Mouse (Mus musculus): ENCODE results near the gene March5.
A peak's percentile ranks its signal among the peaks of the same experiment; 100 is the strongest.
"Not testable (repeated sequence)": the region's sequence is repeated elsewhere in the genome, so short reads cannot be mapped to it uniquely, and the experiment has no call there.

March5 gene

DNA sequence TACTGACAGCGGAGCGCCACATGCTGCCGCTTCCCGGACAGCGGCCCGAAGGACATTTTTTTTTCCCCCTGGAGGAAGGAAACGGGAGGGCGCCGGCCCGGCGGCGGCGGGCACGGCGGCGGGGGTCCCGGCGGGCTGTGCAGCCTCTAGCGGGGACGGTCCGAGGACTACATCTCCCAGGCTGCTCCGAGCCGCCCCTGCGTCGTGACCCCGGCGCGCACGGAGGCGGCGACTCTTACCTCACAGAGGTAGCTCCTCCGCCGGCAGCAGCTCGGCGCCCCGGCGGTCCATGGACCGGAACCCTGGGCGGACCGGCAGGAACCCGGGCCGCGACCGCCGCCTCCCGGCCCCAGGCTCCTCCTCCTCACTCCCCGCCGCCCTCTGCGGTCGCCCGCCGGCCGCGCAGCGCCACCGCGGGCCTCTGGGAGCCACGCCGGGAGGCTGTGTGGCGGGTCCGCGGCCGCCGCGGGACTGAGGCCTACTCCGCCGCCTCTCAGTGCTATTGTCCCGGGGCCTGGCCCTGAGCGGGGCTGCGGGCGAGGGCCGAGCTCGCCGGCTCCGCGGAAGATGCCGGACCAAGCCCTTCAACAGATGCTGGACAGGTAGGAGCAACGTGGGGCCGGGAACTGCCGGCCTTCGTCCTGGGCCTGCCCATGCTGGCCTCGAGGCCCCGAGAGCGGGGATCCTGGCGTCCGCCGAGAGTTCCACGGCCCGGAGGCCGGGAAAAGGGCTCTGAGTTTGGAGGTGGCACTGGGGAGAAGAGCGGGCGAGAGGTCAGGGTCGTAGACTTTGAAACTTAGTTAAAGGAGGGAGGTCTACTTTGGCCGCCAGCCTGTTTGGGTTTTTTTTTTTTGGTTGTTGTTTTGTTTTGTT, at the start of gene March5:
Gene March5, plus strand, starts transcription at position 241 of the 873 bp plus-strand sequence.
- DNase-seq (ENCODE audit: low spot score in 2 of 2) = peak; percentile 68 to 88

DNA sequence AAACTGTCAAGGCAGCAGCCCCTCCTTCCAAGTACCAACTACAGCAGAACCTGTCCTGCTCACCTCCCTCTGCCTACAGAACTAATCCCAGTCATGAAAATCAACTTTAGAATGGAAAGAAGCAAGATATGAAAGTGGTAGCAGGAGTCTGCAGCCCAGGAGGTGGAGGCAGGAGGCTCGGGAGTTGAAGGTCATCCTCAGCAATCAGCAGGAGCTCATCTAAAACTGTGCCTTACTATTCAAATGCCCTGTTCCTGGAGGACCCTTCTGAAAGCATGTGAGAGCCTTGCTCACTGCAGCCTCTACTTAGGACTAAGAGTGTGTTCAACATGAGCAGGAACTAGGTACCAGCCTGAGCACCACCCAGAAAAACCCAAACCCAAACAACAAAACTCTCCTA, 35.2 kb upstream of the March5 start:
- DNase-seq (ENCODE audit: low spot score in 2 of 2) = no peak

DNA sequence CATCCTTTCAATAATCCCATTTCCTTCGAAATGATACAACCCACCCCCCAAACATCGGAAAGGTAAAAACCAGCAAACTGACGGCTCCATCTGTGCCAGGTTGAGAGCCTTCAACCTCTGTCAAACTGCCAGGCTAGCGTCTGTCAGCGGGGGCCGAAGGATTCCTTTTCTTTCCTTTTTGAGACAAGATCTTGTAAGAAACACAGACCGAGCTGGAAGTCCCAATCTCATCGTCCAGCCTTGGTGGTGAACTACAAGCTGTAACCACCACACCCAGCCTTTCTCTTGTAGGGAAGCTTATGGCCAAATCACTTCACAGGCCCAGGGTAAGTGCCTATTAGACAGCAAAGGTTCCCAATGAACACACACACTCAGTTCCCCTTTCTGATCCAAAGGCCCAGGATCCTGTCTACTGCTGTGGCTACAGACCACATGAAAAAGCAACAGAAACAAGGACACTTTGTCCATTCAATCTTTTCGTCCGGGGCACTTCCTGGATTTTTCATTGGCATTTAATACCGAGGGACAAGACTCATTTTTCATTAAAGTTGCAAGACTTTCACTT, 34.7 kb upstream of the March5 start:
- DNase-seq (ENCODE audit: low spot score in 2 of 2) = peak in 1 of 2 experiments; percentile 16

DNA sequence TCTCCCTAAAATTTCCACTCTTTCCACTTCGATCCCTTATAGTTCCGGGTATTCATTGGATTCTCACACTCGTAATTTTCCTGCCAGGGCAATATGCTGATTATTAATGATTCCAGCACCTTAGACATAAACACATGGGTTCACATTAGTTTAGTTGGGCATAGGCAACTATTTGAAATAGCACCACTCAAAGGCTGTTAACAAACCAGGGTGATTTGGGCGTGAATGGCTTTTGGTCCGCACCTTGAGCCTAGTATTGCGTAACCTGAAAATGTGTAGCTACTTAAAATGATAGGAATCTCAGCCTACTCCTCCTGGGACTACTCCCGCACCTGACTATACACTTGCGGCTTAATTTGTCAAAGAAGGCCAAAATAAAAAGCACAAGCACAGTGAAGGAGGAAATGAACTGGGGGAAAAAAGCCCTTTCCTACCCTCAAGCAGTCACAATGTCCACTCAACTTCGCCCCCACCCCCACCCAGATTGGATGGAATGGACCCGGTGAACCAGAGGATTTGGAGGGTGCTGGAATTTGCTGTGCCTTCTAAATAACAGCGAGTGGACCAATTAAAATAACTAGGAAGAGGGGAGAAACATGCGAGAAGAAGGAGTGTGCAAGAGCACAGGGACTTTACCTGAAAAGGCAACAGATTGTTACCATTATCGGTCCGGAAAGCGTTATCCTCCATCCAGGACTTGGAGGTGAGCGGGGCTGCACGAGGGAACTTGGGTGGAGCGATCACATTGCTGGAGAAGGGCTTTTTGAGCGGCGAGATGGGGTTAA, 33.8 kb upstream of the March5 start:
- DNase-seq (ENCODE audit: low spot score in 2 of 2) = peak in 1 of 2 experiments; percentile 9

DNA sequence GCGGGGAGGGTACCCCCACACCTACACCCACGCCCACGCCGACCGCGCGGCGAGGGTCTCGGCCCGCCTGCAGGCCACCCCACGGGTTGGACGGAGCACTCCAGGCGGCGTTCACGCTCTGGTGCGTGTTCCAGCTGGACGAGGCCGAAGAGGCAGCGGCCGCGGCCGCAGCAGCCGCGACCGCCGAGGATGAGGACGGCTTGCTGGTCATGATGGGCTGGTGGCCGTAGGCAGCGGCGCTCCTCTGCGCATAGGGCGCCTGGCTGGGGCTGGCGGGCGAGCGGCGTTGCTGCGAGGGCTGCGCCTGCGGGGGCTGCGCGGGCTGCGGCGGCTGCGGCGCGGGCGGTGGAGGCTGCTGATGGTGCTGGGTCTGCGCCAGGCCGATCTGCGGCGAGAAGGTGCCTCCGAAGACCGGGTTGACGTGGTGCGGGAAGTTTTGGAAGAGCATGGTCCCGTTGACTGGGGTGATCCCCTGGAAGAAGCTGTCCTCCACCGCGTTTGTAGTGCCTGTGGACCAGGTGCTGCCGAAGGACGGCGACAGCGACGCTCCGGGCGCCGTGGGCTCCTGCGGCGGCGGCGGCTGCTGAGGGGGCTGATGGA, 33.1 kb upstream of the March5 start:
- peak in 1 of 2 experiments; percentile 51 for DNase-seq (ENCODE audit: low spot score in 2 of 2)

DNA sequence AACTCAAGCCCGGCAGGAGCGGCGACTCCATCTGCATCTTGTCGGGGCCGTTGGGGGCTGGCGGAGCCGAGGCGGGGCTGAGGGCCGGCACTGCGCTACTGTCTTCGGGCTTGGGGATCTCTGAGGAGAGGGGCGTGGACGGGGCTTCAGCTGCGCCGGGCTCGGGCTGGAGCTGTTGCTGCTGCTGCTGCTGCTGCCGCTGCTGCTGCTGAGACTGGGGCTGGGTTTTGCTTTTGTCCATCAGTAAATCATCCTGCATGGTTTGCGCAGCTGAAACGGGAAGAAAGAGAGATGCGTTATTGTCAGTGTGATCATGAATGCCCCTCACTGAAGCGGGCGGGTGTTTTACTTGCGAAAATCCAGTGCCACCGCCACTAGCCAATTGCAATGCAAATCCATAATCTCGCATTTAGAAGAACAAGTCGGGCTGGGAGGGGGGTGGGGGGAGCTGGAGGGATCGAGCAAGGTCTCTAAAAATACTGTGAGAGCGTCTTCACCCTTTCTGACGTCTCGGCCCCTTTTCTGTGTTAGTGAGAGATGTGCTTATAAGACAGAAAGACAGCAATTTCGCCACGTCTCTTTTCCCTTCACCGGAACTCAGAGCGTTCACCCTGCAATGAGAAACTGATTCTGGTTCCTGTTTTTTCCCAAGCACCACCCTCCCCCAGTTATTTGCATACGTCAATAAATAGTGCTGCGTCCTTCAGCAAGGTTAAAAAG, 32.5 kb upstream of the March5 start:
- peak; percentile 59 to 77 for DNase-seq (ENCODE audit: low spot score in 2 of 2)

DNA sequence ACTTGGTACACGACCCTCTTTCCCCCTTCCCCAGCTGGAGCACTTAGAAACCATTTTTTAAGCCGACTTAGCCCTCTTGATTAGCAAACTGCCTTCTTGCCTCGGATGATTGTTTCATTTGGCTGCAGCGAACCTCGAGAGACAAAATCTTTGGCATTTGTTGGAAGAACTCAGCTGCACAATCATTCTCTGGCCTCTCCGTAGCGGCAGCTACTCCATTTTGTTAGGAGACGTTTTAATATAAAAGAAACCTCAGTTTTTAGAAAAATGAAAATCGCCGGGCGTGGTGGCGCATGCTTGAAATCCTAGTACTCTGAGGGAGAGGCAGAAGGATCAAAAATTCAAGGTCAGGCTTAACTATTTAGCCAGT, 31.9 kb upstream of the March5 start:
- no peak for DNase-seq (ENCODE audit: low spot score in 2 of 2)

DNA sequence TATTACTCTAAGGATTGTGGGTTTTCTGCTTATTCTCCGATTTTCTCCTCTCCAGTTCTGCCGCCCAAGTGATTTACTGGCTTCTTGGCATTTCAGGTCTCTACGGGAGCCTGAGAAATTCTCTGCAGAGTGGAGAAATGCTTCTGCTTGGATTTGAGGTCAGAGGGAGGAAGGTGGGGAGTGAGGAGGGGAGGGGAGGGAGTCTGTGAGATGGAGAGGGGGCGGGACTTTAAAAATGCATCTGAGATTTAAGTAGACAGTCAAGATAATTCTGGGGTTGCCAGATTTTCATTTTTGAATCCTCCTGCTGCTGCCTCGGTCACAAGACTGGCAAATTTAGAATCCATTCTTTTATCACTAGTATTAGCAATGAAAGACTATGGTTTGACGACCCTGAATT, 31.4 kb upstream of the March5 start:
- peak; percentile 48 to 59 for DNase-seq (ENCODE audit: low spot score in 2 of 2)

DNA sequence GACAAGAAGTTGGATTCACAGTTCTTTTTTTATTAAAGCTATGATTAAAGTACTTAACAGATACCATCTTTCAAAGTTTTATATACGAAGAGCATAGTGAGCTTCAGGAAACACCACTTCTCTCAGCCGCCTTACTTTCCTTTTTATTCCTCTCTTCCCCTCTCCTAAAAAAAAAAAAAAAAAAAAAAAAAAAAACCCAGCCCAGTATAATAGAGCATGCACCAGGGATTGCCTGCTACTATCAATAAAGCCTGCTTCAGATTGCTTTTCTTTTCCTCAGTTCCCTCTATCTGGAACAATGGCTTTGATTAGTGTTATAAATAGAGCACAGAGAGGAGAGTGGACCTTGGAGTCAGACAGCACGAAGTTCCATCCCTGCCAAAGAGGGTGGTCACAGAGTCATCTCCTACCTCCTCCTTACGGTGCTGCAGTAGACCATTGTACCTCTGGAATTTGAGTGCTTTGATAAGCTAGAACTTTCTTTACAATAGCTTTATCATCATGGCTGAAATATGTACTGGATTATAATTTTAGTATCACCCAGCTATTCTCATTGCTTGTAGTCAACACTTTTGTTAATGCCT, 30.4 kb upstream of the March5 start:
- DNase-seq (ENCODE audit: low spot score in 2 of 2) = no peak

DNA sequence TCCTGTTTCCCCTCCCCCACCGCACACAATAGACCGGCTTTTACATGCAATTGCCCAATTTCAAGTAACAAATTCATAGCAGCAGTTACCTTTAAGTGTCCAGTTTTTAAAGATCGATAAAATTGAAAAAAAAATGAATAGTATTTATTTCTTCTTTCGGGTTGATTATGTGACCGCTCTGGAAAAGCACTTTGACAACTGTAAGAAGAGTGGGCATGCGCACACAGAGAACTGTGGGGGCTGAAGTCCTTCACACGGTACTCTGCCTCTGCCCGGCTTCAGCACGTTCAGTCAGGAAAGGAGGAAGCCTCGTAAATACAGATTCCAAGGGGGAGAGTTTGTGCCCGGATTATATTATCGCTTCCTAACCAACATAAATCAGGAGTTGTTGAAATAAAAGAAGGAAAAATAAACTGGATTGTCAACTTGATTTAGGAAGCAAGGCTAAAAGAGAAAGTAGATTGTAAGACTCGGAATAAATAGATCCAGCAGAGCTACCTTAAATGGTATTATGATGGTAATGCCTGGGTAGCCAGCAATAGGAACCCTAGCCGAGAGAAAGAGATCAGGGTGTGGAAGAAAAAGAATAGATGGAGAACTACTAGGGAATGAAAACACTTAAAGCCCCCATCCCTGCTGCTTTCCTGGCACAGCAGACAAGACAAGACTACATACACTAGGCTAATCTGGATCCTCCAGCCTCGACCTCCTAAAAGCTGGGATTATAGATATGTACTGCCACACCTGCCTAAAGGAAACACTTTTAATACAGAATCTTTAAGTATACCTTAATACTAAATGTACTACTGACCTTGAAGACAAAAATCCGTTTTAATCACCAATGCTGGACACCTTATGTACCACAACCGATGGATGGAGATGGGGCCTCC, 29.3 kb upstream of the March5 start:
- peak in 1 of 2 experiments; percentile 74 for DNase-seq (ENCODE audit: low spot score in 2 of 2)

DNA sequence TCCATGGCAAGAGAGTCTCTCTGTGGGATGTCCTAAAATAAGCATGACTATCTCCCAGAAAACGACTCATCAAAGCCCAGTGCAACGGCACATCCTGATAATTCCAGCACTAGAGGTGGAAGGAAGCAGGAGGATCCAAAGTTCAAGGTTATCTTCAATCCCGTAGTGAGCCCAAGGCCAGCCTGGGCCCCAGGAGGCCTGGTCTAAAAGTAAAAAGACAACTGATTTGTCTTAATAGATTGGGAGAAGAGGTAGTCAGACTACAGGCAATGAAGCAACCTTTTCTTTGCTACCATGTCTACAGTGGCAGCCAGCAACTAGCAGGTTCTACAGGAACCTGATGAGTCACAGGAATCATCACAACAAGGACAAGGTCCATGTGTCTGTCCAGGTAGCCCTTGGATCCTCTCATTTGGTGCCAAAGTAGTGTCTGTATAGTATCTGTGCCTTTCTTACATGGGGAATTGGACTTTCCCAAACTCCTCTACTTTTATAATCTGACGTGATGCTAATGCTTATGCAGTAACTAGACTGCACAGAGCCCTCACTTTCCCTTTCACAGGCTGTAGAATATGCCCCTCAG, 18.9 kb upstream of the March5 start:
- no peak for DNase-seq (ENCODE audit: low spot score in 2 of 2)

DNA sequence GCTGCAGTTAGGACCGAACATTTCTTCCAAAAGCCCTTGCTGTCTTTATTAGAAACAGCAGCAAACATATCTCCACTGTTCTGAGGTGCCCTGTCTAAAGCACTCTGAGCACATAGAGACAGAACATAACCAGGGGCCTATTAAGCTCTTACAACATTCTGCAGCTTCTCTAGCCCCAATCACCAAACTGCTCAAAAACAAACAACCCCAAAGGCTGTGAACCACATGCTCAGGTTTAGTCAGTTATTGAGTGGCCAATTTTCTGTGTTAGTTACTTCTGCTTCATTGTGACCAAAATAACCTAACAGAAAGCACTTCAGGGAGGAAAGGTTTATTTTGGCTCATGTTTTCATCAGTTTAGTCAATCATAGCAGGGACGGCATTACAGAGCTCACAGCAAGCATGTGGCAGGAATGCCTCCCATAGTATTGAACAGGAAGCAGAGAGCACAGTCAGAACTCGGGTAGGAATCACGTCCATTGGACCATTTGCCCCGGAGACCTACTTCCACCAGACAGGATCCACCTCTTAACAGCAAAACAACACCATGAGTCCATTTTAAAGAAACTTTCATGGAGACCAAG, 14.8 kb upstream of the March5 start:
- no peak for DNase-seq (ENCODE audit: low spot score in 2 of 2)

DNA sequence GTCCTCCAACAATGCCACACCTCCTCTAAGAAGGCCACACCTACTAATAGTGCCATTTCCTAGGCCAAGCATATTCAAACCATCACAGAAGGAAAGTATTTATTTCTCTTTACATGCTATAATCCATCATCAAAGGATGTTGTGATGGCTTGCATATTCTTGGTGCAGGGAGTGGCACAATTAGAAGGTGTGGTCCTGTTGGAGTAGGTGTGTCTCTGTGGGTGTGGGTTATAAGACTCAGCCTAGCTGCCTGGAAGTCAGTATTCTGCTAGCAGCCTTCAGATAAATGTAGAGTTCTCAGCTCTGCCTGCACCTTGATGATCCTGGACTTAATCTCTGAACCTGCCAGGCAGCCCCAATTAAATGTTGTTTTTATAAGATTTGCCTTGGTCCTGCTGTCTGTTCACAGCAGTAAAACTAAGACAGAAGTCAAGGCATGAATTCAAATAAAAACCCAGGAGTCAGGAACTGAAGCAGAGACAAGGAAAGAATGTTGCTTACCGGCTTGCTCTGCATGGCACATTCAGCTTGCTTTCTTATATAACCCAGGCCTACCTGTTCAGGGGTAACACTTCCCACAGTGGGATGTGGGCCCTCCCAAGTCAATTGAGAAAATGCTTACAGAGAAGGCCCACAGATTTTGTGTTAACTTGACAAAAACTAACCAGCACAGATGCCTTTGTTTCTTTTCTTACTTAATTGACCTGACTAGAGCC, 9.0 kb upstream of the March5 start:
- no peak for DNase-seq (ENCODE audit: low spot score in 2 of 2)

DNA sequence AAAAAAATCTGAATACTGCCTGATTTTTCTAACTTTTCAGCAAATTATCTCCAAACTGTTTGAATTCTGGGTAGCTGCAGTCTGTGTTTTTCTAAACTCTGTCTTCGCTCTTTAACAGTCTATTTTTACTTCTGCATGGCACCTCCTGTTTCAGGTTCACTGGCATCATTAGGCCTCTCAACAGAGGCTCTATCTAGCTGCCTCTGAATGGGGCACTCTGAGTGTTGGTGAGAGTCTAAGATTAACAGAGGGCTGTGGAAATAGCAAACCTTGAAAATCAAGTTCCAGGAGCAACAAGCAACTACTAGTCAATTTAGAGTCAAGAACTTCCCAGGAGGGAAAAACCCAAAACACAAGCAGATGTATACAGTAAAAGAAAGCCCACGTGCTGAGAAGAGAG, 7.5 kb upstream of the March5 start:
- no peak for DNase-seq (ENCODE audit: low spot score in 2 of 2)

DNA sequence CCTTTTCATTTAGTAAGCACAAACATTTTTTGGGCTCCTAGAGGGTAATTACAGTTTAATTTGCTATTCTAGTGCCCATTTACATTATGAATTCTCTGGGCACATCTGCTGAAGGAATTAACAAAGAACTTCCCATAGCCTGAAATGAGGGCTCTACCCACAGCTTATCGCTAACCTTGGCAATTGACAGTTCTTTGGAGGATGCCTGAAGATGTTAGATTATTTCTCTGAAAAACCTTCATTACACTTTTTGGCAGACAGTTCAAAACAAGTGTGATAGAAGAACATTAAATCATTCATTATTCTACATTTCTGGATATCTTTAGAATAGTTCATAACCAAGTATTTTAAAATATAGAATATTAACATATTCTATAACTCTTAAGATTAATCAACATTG, 4.0 kb upstream of the March5 start:
- DNase-seq (ENCODE audit: low spot score in 2 of 2) = no peak

DNA sequence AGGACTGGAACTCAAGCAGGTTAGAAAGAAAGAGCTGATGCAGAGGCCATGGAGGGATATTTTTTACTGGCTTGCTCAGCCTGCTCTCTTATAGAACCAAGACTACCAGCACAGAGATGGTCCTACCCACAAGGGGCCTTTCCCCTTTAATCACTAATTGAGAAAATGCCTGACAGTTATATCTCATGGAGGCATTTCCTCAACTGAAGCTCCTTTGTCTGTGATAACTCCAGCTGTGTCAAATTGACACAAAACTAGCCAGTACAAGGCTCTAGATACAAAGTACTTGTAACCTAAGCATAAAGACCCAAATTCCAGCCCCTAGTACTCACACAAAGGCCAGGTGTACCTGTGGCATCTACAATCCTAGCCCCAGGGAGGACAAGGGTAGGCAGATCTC, 2.2 kb upstream of the March5 start:
- not testable (repeated sequence) for DNase-seq (ENCODE audit: low spot score in 2 of 2)

DNA sequence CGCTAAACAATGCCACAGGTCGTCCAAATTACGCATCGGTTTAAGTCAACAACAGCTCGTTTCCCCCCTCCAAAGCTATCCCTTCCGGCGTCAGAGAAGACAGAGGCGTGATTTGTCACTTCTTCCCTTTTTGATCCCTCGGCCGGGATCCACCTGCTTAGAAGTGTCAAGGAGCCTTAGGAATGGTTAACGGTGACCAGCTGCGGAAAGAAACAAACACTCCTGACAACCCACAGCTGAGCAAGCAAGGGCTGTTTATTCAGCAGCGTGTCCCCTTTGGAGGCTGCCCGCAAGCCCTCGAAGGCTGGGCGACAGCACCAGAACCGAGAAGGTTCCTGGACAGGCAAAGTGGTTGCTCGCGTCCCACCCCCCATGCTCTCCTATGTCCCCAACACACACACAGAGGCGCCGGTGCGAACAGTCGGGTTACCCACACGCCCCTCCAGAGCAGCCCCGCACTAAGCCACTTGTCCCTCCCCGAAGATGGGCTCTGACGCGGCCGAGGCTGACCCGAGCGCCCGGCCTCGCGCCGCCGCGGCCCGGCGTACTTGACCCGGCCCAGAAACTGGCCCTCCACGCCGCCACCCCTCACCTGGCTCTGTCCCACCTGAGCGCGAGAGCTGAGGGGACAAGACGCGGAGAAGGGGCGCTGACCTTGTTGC, 571 bp upstream of the March5 start:
- peak in 1 of 2 experiments; percentile 45 for DNase-seq (ENCODE audit: low spot score in 2 of 2)

DNA sequence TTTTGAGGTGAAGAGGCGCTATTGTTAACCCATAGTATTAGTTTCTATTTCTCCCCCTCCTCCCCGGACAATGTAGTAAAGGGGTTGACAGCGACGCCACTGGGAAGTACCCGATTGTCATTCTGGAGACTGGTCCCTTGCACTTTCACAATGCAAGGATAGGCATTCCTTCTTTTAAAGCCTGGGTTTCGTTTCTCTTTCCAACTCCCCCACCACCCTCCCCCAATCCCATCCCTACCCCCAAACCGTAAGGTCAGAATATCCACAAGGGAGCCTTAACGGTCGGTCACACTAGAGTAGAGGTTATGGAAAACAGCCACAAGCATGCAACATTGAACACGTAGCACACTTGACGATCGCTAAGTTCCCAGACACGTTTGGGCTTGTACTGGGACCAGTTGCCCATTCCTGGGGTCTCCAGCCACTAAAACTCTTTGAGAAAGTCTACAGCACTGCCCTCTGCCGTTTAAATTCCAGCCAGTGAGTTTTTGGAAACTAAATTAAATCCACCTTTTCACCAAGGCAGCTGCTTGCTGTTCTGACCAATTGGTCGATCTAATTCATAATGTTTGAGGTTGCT, 923 bp downstream of the March5 start, which contains the start of gene Cpeb3:
Gene Cpeb3, minus strand, starts transcription at position 426 of the 580 bp plus-strand sequence.
- no peak for DNase-seq (ENCODE audit: low spot score in 2 of 2)
